Mouse (Mus musculus) cerebellum, adult 9-11 months (tissue): ENCODE data around the gene Serpina3a.
"Not testable (repeated sequence)": the region's sequence is repeated elsewhere in the genome, so short reads cannot be mapped to it uniquely, and the experiment has no call there.

Source experiments
- DNase-seq: peaks from one replicate; pipeline ENCODE4 v3.0.0; 2022

The Serpina3a gene

GRCm38 (mm10) chr12:104112333-104112732 lies at the start of gene Serpina3a:
TSS of gene Serpina3a (plus strand) at chr12:104112724.
- DNase-seq: not testable (repeated sequence)

GRCm38 (mm10) chr12:104064532-104064931 lies 48.0 kb upstream of the Serpina3a start:
- DNase-seq: no peak

DNA sequence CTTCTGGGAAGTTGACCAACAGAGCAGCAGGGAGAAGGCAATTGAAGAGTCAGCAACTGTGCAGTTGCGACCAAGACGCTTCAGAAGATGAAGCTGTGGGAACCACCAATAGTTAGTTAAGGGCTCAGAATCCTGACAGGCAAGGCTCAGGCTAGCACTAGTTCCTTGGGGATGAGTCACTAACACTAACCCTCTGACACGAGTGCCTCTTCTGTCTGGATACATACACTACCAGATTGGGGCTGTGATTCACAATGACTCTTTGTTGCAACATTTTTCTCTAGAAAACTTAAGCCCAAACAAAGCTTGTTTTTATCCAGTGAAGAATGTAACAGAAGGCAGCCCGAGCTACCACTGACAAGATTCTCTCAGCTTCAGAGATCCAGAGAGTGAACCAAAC lies 47.5 kb upstream of the Serpina3a start:
- no peak for DNase-seq

DNA sequence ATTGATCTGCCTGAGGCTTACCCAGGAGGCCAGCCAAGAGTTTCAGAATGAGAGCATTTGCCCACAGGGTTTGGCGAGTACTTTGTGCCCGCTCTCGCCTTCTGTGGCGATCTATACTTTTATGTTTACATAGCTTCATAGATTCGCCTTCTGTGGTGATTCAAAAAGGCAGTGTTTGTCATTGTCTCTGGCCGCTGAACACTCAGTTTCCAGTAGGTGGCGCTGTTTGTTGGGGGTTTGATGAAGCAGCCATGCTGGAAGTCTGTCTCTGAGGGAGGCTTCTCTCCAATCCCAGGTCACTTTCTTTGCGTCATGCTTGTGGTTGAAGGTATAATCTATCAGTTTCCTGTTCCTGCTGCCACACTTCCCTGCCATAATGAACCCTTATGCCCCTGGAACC lies 46.3 kb upstream of the Serpina3a start:
- peak; percentile 39 for DNase-seq

DNA sequence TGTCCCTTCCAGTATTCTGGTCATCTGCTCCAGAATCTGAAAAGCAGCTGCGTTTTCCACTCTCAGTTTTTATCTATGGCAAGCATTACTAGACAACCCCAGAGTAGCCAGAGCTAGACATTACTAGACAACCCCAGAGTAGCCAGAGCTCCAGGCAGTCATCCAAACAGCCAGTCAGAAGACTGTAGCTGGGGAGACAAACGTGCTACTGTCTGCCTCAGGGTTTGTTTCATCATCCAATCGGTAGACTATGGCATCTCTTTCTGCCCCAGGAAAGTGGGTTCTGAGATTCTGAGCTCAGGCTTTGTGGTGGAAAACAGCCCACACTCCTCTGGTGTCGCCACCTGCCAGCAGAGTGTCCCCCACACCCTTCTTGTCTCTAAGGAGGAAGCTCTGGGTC lies 45.0 kb upstream of the Serpina3a start:
- peak; percentile 50 for DNase-seq

GRCm38 (mm10) chr12:104069620-104070019 lies 42.9 kb upstream of the Serpina3a start:
- DNase-seq: peak; percentile 34

DNA sequence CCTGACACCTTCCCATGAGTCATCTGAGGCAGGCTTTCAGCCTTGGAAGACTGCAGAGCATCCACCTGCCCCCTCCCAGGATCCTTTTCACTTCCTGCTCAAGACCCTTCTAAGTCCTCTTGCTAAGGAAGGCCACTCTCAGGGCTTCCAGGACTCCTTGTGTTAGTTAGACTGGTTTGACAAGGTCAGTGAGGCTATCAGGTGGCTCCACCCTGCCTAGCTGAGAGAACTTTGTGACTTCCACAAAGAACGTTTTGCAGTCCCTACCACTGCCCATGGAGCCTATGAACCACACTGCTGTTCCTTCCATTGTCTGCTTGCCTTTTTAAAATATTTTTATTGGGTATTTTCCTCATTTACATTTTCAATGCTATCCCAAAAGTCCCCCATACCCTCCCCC lies 40.8 kb upstream of the Serpina3a start:
- no peak for DNase-seq

- DNase-seq: no peak
Measured at GRCm38 (mm10) chr12:104072286-104072685, 40.2 kb upstream of the Serpina3a start.

GRCm38 (mm10) chr12:104090119-104090518 lies 22.4 kb upstream of the Serpina3a start:
- DNase-seq: no peak

DNA sequence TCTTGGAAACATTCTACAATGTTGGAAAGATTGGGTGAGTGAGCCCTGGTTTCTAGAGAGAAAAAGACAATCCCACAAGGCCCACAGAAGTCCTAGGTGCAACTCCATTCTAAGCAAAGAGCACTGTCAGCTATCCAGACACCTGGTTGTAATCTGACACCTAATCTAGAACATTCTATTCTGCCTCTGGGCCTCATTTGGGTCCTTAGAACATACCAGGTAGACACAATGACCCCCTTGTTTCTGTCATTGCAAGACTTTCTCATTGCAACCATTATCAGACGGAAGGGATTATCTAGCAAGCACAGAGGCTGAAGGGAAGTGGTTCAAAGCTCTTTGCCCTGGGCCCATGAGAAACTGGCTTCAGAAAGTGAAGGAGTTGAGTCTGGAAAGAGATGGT lies 21.2 kb upstream of the Serpina3a start:
- no peak for DNase-seq

GRCm38 (mm10) chr12:104100768-104101167 lies 11.8 kb upstream of the Serpina3a start, which contains the start of gene Serpina5:
TSS of gene Serpina5 (plus strand) at chr12:104101113.
- no peak for DNase-seq

- no peak for DNase-seq
Measured at GRCm38 (mm10) chr12:104105847-104106246, 6.7 kb upstream of the Serpina3a start.

DNA sequence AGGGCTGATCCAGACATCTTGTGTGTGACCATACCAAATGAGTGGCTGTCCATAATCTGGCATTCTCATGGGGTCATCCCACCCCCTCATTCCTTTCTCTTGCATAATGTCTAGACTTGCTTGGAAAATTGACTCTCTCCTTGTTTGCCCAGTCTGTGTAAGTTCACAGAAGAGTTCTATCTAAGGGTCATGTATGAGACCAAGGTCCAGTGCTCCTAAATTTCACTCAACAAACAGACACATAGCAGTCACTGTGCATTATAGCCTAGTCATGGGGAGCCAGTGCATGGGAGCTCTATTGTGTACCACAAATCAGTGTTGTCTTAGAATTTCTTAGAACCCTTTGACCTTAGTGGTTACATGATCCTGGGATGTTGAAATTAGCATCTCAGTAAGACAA lies 5.6 kb upstream of the Serpina3a start:
- DNase-seq: no peak

DNA sequence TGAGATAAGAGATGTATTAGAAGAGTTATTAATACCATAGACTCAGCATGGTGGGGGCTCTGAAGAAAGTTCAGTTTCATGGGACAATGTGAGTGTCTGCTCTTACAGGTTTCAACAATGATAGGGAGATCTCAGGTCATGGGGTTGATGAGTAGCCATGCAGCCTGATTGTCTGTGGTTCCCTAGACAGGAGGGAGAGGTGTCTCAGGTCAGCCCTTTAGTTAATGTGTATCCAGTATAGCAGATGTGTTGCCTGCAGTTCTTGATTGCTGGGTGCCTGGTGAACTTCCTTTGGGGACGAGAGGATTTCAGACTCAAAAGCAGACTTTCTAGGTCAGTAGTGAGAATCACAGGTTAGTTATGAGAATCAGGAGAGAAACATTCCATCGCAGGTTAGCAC lies 4.0 kb upstream of the Serpina3a start:
- DNase-seq: no peak

DNA sequence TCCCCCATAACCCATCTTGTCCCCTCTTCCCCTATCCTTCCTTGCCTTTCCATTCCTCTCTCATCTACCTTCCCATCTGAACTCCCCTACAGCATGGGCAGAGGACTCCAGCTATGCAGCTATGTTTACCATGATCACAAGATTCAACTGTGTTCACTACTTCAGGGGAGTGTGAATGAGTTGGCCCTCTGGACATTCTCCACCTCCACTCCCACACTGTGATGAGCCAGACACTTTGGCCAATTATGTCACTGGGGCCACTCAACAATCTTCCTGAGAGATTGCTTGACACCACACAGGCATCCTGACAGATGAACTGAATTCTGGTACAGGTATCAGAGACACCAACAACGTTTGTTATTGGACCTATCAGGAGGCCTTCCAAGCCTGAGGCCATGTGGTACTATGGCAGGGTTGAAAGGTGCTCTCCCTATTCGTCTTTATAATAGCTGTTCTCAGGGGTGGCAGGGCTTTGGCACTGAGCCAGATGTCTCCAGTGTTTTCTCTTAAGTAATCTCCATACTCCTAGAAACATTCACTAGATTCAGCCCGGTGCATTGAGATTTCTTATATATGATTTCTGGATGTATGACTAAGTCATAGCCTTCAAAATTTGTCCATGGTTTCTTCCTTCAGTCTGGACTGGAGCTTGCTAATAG lies 2.5 kb downstream of the Serpina3a start:
- no peak for DNase-seq

GRCm38 (mm10) chr12:104123097-104123496 lies 10.6 kb downstream of the Serpina3a start:
- no peak for DNase-seq

GRCm38 (mm10) chr12:104123996-104124395 lies 11.5 kb downstream of the Serpina3a start:
- DNase-seq: no peak

GRCm38 (mm10) chr12:104125021-104125560 lies 12.6 kb downstream of the Serpina3a start:
- DNase-seq: no peak

- no peak for DNase-seq
Measured at GRCm38 (mm10) chr12:104127696-104128095, 15.2 kb downstream of the Serpina3a start, which contains the start of gene Serpina3b. TSS of gene Serpina3b (plus strand) at chr12:104127996.

DNA sequence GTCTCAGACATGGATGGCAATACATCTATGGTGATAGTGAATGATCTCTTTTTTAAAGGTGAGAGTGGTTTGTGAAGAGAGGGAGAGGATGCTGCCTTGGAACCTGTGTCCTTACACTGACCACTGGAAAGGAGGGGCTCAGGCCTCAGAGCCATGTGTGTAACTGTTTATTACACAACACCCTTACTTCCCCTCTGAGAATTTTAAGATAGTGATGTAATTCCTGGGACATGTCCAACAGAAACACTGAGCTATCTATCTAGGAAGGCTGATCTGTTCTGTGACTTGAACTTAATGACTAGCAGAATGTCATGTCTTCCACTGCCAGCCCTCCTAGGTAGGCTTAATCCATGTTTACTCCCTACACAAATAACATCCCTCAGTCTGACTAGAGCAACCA lies 18.5 kb downstream of the Serpina3a start:
- DNase-seq: no peak

DNA sequence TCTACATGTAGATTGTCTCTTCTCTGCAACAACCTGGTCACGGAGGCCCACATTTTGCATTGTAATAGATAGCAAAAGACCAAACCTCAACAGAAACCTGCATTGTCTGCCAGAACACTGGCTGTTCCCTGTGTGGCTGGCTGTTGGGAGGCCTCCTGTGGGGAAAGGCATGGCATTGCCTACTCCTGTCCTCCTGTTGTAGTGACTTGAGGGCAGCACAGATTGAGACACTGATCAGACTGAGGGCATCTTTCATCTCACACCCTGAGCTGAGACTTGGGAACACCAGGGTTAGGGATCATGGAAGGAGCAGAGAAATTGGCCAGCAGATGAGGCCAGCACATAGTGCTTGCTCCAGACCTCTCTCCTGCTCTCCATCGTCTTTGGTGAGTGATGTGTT lies 25.7 kb downstream of the Serpina3a start:
- no peak for DNase-seq

- no peak for DNase-seq
Measured at GRCm38 (mm10) chr12:104140543-104141103, 28.1 kb downstream of the Serpina3a start.

GRCm38 (mm10) chr12:104141506-104141905 lies 29.0 kb downstream of the Serpina3a start:
- no peak for DNase-seq

GRCm38 (mm10) chr12:104142427-104142826 lies 29.9 kb downstream of the Serpina3a start:
- DNase-seq: no peak
